In the genomic region with DNA sequence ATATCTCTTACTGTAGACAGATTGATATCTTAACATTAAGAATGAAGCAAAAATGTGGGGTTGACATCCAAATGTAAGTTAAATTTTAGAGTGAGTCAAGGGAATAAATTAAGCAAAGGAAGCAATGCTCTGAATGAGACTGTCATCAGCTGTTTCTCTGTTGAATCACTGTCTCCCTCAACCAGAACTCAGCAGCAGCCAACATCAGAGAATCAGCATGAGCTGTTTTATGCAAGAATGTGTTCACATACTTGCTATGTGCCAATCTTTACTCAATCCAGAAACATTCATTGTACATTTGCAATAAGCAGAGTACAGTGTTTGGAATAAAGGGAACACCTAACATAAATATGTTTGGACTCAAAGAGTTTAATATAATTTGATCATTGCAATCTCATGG, we compare ENCODE assay signal across 7 mouse cellular contexts.
"Had no signal": no experiment of that assay in that cellular context is flagged by ENCODE, and none has a peak within 500 bp of the region (broad histone marks: within the 10 kb centered on the region; RNA-seq: fewer than 3 reads in every experiment).

No protein-coding gene starts in this region.

- DNase-seq: kidney, adult 2 months; kidney, postnatal 14 days; left cerebral cortex, postnatal 4 days; lung, adult 2 months; lung, postnatal 36 days; thymus, adult 2 months; thymus, postnatal 36 days had no signal
